Mouse (Mus musculus): ENCODE results near the gene Slc1a5.
A peak's percentile ranks its signal among the peaks of the same experiment; 100 is the strongest.

Slc1a5 gene

DNA sequence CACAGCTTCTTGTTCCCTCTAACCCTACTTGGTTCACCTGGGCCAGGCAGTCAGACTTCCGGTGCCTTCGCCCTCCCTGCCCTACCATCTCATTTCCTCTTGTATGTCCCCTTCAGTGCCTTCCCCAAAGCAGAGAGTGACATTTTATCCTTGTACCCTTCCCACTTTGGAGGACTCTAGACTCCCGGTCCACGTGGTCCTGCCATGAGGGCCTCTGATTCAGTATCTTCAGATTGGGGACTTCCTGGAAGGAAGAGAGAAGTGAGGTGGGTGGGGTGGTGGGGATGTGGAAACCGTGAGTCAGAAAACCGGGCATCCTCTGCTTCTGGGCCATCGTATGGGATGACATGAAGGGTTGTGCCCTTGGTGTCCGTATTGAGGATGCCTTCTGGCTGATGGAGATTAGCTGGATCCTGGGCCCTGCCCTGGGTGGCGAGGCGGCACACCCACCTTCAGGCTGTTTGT, 2.1 kb downstream of the Slc1a5 start:
- DNase-seq = peak; percentile 22

DNA sequence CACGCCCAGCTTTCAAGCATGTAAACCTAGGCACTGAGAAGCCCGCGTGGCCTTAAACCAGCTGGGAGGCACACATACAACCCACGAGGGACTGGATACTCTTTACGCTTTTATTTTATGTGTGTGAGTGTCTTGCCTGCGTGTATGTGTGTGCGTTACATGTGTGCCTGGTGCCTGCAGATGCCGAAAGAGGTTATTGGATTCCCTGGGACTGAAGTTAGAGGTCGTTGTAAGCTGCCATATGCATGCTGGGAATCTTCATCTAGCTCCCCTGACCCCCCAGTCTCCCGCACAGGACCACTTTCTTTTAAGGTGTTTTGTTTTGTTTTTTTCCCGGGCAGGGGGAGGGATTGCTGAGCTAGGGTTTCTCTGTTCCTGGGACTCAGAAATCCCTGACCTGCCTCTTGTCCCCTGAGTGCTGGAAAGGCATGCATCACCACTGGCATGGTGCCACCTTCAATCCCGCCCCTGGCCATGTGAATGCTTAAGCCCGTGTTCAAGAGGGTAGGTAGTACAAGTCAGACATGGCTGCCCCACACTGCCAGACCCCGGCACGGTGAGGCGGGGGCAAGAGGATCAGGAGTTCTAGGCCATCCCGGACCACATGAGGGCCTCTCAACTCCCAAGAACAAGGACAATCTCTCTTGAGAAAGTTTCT, 2.7 kb downstream of the Slc1a5 start:
- DNase-seq = peak; percentile 87

DNA sequence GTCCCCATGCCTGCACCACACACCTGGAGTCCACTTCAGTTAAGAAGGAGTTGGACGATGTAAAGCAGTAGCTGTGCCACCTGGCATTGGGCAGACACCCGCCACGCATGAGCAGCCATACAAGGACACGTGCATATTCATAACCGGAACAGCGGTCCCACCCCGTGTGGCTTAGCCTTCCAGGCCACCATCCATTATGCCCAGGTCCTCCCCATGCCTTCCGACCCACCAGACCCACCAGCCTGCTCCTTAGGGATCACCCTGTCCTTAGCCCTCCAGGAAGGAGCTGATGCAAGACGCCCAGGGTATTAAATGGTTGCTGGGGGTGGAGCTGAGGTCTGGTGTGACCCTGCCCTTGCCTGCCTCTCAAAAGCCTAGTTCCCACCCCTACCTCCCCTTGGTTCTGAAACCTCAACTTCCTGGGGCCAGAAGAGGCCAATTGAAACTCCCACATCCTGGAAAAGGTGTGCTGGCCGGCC, 3.4 kb downstream of the Slc1a5 start:
- DNase-seq = peak; percentile 72

DNA sequence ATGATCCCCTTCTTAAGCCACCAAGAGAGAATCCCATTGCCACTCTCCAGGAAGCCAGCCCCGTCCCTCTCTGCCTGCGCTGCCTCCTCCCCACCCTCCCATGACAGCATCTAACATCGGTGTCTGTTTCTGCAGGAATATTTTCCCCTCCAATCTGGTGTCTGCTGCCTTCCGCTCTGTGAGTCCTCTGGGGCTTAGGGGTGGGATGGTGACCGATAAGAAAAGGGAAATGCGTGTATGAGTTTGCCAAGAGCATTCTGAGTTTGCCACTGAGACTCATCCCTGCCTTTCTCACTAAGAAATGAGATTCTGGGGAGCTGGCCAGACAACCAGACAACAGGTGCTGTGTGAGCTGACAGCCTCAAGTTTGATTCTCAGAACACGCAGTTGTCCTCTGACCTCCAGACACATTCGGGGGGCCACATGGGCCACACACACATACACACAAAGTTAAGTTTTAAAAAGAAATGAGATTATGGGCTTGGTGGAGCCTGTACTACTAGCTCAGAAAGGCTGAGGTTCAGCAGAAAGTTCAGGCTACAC, 4.5 kb downstream of the Slc1a5 start:
- DNase-seq = no peak

DNA sequence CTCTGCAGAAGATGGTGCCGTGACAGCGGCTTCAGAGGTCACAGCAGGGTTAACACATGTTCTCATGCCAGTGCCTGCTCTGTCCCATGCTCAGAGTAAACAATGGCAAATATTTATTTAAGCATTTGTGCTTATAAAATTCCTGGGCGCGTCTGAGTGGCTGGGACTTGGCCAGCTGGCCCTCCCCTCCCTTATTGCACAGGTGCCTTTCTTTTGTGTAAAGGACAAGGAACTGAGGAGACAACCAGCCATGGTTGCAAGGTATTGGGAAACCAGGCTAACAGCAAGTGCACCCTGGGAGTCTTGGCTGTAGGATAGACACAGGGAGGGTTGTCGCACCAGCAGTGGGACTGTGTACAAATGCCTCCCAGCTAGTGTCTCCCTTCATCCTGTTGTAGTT, 11.2 kb downstream of the Slc1a5 start:
- DNase-seq = no peak

DNA sequence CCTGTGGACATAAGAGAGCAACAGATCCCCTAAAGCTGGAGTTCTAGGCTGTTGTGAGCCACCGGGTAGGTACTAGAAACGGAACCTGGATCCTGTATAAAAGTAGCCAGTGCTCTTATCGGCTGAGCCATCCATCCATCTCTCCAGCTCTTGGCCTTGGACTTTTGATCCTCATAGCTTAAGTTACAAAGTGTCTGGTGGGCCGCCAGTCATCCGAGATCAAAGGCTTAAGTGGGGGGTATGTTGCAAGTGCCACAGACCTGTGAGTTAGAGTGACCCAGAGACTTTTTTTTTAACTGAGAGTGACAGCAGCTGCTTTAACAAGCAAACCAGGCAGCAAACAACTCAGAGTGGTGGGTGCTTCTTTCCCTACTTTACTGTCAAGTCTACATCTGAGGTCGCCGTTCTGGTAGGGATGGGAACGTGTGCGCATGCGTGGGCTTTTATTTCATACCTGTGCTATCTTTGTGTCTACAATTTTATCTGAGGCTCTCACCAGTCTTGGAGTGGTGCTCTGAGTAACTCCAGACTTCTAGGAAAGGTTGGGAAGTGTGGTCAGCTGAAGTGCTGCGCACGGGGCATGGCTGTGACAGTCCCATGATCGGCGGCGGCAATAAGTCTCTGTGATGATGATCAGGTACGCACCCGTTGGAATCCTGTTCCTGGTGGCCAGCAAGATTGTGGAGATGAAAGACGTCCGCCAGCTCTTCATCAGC, 12.0 kb downstream of the Slc1a5 start:
- DNase-seq = no peak

DNA sequence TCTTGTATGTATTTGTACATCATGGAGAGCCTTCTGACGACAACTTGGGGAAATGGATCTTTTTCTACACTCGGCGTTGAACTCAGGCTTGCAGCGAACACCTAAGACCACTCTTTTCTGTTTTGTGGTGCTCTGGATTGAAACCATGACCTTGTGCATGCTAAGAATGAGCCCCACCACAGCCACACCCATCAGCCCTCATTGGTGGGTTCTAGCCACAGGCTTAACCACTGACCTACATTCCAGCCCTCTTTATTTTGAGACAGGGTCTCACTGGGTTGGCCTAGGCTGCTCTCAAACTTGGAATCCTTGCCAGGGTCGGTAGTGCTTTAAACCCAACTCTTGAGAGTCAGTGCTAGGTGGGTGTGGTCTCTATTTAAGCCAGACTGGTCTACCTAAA, 13.7 kb downstream of the Slc1a5 start:
- DNase-seq = no peak

DNA sequence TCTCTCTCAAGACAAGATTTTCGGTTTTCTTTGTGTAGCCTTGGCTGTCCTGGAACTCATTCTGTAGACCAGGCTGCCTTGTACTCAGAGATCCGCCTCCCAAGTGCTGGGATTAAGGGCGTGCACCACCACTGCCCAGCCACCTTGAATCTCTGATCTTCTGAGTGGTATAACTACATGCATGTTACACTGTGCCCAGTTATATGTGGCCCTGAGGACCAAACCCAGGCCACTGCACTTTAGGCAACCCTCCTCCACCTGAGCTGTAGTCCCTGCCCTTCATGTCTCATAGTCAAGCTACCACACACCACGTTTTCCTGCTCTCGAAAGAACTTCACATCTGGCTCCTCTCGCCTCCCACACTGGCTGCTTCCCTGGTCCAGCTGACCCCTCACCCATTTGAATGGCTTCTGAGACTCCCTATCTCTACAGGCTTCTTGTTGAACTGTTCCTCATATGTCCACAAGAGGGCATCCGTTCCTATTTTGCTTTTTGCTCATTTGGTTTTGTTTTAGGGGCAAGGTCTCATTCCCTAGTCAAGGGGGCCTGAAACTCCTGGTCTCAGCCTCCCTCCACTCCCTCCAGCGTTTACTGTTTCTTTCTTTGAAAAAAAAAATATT, 23.4 kb downstream of the Slc1a5 start:
- DNase-seq = peak; percentile 33

DNA sequence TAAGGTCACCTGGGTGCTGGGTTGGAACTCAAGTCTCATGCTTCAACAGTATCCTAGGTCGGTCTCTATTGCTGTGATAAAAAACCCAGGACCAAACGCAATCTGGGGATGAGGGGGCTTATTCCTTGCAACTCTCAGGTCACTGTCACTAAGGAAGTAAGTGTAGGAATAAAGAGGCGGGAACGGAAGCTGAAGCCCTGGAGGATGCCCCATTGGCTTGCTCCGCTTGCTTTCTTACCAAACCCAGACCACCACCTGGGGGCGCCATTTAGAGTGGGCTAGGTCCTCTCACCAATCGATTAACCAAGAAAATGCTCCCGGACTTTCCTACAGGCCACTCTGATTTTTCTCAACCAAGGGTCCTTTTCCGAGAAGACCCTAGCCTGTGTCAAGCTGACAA, 26.8 kb downstream of the Slc1a5 start:
- no peak for DNase-seq

DNA sequence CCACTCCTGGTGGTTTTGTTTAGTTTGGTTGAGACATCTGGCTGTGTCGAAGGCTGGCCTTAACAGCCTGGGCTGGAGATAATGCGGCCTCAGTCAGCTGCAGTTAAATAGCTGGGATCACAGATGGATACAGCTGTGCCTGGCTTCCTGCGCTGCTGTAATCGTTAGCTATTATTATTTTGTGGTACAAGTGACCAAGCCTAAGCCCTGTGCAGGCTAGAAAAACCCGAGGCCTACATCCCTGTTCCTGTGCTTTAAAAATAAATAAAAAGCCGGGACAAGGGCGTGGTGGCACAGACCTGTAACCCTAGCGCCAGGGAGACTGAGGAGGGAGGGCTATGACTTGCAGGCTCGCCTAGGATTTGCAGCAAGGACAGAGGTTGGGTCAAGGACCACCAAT, 27.5 kb downstream of the Slc1a5 start:
- DNase-seq = no peak

DNA sequence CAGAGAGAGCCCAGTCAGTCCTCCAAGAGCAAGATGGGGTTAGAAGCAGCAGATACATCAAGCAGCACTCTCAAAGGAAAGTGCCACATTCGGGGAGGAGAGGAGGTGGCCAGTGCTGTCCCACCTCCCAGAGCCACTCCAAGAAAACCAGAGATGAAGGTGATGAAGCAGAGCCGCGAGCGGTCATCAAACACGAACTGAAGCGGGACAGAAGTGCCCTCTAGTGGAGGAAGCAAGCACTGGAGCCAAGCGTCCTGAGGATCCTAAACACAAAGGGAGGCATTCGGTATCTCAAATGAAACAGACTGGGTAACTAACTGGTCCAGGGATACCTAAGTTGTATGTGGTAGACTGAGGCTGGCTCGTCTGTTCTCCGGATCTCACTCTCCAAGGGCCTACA, 28.6 kb downstream of the Slc1a5 start:
- peak; percentile 75 for DNase-seq

DNA sequence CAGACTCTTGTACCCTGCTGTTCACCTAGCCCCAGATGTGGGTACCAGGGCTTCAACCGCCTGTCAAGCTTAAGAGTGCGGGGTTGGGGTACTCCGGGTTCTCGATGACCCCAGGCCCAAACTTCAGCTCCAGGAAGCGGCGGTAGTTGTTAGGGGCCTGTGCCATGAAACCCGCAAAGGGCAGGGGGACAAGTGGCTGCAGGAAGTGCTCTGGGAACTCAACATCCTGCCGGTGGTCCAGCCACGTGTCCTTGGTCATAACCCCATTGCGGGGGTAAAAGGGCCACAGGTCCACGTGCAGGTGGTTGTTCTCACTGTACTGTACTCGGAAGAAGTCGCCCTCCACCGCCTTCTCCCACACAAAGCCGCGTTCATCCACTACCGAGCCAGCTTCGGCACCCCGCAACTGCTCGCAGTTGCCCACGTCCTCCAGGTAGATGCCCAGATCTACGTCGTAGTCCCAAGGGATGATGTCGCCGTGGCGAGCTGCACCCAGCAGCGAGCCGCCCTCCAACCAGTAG, 29.3 kb downstream of the Slc1a5 start:
- no peak for DNase-seq

DNA sequence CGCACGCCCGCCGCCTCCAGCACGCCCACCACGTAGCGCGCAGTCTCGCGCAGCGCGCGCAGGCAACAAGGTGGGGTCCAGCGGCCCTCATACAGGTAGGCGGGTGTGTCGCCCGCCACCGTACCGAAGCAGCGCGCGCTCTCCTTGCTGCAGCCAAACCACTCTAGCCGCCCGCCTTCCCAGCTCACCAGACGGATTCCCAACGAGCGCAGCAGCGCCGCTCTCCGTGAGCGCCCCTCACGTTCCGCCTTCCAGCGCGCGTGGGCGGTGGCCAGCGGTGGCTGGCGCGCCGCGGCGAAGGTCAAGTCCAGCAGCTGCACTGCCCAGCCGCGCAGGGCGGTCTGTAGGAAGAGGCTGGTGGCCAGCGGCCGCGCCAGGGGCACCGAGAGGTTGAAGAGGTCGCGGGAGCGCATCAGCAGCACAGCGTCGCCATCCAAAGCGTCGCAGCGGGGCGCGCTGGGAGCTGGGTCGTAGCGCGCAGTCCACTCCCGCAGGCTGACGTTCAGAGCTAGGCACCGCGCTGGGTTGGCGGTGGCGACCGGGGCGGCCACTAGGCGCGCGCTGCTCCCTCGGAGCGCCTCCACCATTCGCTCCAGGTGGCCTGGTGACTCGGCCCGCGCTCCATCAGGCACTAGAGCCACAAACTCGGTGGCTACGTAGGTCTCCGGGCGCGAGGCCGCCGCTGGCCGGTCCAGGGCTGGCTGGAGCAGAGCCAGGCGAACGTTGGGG, 29.9 kb downstream of the Slc1a5 start:
- no peak for DNase-seq

DNA sequence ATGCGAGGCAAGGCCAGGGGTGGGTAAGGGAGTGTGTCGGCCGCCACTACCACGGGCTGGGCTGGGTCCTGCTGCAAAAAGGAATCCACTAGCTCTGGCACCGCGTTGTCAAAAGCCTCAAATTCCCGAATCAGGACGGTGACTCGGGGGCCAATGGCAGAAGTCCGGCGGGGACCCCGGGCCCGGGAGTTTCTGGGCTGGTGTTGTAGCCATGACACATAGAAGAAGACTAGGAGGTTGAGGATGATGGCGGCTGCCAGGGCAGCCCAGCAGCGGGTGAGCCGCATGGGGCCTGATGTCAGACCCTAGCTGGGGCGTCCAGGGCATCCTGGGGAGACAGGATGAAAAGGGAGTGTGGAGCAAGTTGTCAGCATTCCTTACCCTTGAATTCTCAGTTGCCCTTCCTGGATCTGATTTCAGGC, 30.5 kb downstream of the Slc1a5 start:
- DNase-seq = no peak

DNA sequence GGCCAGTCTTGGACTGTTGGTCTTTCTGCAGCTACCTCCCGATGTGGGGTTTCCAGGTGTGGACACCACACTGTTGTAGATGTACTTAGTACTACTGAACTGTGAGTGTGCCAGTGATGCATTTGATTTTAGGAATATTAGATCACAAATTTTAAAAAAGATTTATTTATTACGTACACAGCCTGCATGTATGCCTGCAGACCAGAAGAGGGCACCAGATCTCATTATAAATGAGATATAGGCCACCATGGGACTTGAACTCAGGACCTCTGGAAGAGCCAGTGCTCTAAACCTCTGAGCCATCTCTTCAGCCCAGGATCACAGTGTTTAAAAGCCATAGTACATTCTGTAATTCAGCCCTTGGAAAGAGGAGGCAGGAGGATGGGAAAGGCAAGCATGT, 31.4 kb downstream of the Slc1a5 start:
- DNase-seq = no peak

DNA sequence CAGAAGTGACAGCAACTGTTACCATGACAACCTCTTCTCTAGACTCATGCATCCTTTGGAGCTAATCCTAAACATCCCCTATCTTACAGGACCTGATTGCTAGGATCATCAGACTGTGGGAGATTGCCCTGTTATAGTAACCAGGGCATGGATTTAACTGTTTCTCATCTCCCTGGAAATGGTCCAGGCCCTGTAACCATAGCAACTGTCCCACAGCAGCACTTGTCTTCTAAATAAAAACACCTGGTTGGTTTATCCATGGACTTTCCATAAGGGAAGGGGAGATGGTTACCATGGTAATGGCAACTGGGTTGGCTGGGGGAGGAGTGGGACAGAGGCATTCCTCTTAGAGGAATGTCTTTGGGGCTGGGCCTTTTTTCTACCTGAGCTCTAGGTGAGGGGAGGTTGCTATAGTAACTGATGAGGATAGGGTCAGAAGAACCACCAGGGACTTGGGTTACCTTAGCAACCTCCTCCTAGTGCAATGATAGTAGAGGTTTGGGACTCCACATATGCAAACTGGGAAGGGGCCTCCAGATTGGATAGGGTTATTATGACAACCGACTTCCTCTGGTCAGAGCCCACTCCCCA, 34.3 kb downstream of the Slc1a5 start, which contains the start of gene Strn4:
Gene Strn4 (plus strand): TSS at position 539 of the 591 bp plus-strand sequence.
- no peak for DNase-seq

DNA sequence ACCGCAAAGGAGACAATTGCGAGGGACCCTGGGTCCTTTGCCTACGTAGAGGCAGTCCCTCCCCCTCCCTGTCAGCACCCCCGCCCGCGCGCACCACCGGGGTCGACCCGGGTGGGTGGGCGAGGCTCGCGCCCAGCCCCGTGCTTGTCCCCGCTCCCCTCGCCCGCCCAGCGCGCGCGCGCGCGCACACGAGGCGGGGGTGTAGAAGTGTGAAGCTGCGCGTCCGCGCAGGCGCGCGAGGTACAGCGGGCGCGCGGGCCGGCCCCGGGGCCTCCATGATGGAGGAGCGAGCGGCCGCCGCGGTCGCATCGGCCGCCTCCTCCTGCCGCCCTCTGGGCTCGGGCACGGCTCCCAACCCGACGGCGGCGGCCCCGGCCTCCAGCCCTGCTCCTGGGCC, 34.9 kb downstream of the Slc1a5 start:
- DNase-seq = peak; percentile 65

DNA sequence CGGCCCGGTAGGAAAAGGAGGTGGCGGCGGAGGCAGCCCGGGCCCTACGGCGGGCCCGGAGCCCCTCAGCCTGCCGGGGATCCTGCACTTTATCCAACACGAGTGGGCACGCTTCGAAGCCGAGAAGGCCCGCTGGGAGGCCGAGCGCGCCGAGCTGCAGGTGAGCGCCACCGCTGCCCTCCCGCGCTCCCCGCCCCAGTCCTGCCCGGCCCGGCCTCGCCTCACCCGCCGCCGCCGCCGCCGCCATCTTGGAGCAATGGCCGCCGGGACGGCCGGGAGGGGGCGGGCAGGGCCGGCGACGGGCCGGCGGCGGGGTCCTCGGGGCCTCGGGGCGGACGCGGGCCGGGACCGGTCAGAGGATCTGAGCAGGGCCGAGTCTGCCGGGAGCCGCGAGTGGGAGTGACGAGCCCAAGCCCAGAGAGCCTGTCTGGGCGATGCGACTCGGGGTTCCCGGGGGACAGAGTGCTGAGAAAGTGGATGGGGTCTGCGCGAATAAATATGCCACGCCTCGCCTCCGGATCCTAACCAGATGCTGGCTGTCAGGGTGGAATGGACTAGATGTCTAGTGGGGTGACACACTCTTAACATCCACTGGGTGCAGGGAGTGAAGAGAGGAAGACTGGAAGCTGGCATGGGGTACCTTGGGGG, 35.5 kb downstream of the Slc1a5 start, which contains the start of gene Fkrp:
Gene Fkrp (minus strand): TSS at position 258 of the 648 bp plus-strand sequence.
- DNase-seq = peak; percentile 40

DNA sequence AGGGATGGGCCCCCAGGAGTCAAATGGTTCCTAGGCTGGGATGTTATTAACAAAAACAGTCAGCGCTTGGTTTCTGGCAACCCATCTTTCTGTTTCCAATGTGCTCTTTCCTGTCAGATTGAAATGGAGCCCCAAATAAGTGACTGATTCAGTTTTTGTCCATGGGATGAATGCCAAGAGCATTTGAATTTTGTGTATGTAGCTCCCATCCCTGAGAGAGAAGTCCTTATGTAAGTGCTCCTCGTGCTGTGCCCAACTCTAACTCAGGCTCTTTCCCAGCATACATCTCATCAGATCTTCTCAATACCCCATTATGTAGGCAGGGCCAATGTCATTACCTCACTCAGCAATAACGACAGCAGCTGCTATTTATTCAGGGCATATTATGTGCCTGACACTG, 36.6 kb downstream of the Slc1a5 start:
- DNase-seq = no peak

DNA sequence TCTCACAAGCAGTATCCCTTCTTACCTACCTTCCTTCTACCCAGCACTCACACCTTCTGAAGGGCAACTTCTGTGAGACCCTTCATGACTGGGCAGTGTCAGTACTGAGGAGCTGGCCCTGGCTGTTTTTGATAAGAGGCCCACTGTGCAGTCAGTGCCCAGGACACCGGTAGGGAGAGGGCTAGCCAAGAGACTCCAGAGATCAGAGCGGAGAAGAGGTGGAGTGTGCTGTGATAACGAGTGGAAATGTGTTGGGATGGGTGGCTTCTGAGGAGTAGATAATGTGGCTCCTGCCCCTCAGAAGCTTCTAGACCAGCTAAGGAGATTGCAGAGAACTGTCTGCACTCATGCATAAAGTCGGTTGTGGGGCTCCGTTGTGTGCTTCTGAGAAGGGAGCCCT, 38.7 kb downstream of the Slc1a5 start:
- DNase-seq = no peak

DNA sequence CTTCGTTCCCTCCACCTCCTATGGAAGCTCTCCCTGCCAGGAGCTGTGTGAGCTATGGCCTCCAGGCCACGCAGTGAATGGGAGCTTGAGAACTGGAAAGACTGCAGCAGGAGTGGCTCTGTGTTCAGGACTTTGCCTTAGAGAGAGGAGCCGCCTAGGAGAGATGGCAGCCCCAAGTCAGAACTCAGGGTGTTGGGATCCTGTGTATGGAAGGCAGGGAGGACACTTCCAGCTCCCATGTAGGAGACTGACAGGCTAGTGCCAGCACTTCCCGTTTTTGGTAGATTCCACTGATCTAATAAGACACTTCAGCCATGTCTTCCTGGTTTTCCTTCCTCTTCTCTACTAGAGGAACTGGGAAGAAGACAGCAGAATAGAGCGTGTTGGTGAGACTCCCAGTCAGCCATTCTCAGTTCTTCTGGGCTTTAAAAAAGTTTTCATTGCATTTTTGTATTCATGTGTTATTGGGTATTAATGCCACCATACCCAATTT, 39.2 kb downstream of the Slc1a5 start:
- DNase-seq = no peak
